Mouse (Mus musculus) adipocyte (in vitro differentiated cells): ENCODE data around the gene Calcr.
"Not testable (repeated sequence)": the region's sequence is repeated elsewhere in the genome, so short reads cannot be mapped to it uniquely, and the experiment has no call there.

ENCODE experiments used
- DNase-seq: peaks from one replicate; pipeline ENCODE4 v3.0.0-alpha.2; 2016; ENCODE audit warnings: low spot score

Calcr gene

DNA sequence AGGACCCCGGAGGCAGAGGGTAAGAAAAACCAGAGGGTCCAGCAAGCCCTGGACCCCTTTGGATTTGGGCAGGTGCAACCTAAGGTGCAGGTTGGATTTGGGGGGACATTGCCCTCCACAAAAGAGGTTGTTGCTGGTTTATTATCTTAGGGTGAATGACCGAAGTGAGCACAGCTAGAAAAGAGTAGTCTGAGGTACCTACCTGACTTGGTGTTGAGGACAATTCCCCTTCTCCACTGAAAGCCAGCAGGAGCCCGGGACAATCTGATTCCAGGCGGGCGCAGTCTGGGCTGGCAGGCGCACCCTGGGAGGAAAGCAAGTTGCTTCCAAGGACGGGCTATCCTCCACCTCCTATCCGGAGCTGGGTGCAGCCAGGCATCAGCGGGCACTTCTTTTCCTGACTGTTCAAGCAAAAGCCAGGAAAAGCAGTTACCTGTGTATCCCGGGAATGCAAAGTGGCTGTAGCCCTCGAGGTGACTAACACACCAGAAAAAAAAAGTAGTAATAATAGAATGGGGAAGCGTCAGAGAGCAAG, at the start of gene Calcr:
Gene Calcr, minus strand, starts transcription at position 485 of the 535 bp plus-strand sequence.
- no peak for DNase-seq

DNA sequence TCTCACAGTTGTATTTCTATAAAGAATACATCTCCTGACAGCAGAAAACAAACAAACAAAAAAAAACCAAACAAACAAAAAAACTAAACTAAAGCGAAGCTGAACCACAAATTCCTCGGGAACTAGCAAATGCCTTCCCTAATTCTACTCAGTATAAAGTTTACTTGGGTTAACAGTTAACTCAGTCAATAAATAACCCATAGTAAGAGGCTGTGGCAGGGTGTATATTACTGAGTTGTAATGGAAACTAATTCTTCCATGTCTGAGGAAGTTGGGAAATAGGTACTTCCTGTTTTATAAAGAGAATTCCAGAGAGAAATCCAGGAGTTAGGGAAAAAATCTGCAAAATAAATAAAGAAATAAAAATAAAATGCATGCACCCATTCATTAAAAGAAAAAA, 3.0 kb upstream of the Calcr start:
- DNase-seq, result no peak

DNA sequence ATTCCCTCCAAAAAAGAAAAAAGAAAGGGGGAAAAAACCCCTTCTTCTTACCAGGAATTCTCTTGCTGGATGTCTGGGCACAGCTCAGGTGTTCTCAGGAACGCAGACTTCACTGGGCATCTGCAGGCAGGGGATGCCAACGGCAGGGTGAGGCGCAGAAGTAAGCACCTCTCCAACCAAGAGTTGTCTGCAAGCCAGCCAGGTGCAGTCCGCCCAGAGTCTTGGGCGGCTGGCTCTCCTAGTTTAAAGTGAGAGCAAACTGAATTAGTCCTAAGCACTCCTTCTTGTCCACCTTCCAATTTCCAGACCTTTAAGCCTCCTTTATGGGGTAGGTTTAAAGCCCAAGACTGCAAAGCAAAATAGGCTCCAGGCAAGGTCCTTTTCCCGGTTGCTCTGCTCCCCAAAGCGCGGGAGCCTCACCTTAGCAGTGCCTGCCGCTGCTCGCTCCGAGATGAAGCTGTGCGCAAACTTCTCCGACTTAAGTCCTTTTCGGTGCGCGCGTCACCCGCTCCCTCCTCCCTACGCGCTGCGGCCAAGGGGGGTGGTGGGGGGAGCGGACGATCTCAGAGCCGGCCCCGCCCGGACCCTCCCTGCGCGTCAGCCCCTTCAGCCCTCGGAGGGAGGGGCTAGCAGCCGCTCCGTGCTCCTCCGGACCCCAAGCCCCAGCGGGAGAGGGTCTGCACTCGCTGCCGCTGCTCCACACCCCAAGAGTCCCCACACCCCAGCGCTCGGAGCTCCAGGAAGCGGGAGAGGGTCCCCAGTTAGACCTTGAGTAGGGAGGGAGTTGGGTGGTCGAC, 1.1 kb downstream of the Calcr start:
- no peak for DNase-seq

DNA sequence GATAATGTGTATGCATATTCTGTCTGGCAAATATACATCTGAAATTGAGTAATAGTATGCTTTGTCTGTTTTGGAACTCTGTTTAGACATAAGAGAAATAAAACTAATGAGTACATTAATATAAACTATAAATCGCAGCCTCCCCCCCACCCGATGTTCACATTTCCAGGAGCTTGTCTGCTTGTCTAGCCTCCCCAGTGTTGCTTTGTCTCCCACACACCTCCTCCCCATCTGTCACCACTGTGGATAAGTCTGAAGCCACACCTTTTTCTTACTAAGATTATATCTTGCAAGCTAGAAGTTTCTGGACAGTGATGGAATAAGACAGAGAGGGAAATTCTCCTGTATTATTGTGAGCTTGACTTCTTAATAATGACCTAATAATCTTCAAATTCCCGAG, 12.9 kb downstream of the Calcr start:
- no peak for DNase-seq

DNA sequence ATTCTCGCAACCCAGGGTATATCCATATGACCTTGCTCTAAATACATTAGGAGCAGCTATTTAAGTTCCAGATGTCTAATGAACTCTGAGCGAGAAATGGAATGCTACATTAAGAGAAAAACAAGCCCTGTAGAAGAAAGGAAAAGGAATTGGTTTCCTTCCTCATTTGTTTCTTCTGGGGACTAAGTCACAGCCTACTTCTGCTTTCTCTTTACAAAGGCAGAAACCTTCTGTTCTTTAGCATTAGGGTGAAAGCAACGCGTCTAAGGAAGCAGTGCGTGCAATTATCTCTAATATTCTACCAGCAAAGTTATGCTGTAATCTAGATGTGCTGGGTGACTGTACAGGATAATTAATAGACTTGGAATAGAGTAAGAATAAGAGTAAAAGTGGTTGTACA, 14.9 kb downstream of the Calcr start:
- no peak for DNase-seq

DNA sequence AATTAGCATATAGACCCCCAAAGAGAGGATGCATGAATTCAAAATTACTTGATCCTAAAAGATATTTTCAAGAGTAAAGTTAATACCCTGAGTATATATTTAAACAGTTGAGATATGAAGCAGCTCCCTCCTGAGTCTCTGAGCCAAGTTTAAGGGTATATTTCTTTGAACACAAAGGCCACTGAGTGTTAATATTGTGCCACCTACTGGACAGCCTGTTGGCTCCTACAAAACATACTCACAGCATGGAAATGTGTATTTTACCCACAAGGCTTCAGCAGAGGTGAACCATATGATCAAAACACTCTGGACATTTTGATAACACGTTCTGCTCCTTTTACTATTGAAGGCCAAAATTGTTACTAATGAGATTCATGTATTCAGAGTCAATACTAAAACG, 19.0 kb downstream of the Calcr start:
- DNase-seq, result peak; percentile 17

DNA sequence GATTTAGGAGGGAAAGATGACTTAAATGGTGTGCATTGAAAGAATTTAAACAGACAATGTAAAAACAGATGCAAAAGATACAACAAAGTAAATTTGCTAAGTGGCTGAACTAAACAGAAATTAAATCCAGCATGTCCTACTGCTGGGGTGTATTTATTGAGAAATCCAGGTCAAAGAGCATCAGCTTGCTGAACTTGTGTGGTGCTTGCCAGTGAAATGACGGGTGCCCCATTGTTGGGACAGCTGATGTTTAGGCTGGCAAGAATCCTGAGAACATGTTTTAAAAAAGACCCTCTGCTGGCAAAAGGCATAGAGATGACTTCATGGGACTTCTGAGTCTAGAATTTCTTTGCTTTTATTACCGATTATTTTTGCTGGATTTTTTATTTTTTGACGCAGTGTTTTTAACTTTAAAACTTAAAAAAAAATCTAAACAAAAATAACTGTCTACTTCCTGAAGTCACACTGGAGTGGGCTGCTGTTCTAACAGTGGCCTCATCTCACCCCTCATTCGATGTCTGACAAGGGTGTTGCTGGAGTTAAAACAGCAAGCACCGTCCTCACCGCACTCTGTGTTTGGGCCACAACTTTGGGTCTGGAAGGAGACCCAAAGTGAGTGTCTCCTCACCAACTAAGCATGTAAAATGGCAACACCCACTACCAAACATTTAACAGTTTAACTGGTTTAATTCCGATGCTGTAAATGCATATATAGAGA, 22.4 kb downstream of the Calcr start:
- DNase-seq, result peak; percentile 67

DNA sequence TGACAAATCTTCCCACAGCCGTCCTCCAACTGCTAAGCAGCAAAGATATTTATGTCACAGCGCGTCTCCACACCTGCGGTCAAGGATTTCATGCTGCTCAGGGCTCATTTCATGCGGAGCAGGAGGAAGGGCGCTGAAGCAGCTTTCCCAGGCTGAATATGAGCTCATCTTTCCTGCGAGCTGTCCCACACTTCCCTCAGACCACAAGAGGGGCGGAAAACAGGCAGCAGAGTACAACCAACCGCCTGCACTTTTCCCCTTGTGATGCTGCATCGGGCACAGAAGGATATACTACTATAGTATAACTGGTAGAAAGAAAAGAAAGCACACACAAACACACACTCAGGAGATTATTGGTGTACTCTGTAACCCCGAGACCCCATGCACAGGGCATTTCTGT, 23.2 kb downstream of the Calcr start:
- no peak for DNase-seq

DNA sequence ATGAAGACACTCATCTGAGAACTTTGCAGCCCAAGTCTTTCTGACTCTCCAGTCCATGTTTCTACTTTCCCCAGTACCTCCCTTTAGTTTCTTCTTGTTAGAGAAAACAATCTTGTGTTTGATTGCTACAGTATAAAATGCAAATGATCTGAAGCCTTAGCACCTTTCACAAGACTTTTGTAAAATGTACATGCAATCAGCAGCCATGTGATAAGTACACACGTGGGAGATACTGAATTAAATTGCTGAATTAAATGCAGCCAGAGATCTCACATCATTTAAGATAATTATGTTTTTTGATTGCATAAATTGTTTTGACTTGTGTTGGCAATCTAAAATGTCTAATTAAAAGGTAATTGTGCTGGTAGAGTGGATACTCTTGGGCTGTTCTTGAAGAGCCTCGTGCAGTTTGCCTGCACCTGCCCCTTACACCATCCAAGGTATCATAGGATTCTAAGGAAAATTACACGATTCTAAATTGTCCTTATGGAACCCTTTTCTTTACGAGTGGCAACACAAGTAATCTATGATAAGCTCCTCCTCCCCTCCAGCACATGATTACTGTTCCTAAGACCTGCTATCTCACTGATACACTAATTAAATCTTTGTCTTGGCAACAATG, 34.2 kb downstream of the Calcr start:
- no peak for DNase-seq

DNA sequence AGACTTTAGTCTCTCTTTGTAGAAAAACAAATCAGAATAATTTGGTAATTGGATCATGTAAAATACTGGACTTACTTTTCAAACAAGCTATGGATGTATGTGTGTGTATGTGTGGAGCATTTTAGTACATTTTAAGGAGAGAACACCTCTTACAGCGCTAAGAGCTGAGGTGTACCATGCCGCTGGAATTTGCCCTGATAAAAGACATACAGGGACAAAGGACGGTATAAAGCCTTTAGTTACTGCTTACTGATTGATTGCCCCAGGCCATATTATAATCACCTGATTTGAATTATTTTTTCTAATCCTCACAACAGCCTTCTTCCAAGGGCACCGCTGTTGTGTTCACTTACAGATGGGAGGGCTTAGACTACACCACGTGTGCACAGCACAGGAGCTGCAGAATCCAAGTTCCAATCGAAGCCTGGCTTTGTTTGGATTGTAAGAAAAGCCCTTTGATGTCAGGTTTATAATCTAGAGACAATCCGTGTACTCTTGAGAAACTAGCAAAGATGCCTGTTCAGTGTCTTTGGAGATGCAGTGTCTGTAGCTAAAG, 76.3 kb downstream of the Calcr start:
- DNase-seq, result no peak

DNA sequence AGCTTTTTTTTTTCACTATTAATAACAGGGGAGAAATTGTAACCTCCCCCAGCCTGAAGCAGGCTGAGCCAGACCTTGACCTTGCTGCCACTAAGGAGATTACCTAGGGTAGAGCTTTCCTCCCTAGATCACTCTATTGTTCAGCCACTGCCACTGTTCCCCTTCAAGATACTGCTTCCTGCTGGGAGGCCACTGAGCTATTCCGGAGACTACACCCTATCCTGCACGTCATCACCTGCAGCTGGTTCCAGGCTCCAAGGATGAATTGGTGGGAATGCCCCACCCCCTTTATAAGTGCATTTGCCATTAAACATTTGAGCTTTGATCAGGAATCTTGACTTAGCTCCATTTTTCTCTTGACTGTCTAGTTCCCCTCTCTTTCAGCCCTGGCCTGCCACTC, 86.2 kb downstream of the Calcr start:
- not testable (repeated sequence) for DNase-seq

DNA sequence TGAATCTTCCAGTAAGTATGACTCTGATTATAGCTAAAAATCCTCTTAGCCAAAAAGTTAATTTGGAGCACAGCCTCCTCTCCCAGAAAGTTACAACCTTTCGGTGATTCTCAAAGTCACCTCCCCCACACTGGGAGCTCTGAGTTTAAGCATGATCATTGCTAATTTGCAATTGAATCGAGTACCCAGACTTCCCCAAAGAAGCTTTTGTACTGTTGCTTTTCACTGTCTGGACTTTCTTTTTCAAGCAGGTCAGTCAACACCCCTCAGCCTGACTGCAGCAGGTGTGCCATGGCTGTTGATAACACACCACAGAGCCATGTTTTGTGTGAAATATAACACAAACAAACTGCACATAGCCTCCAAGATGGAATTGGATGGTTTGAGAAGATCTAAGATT, 86.7 kb downstream of the Calcr start:
- DNase-seq, result no peak

DNA sequence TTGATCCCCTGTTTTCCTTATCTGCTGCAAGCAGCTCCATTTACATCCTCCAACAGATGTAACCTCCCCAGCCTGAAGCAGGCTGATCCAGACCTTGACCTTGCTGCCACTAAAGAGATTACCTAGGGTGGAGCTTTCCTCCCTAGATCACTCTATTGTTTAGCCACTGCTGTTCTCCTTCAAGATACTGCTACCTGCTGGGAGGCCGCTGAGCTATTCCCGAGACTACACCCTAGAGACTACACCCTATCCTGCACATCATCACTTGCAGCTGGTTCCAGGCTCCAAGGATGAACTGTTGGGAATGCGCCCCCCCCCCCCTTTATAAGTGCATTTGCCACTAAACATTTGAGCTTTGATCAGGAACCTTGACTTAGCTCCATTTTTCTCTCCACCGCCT, 92.6 kb downstream of the Calcr start:
- DNase-seq, result not testable (repeated sequence)

DNA sequence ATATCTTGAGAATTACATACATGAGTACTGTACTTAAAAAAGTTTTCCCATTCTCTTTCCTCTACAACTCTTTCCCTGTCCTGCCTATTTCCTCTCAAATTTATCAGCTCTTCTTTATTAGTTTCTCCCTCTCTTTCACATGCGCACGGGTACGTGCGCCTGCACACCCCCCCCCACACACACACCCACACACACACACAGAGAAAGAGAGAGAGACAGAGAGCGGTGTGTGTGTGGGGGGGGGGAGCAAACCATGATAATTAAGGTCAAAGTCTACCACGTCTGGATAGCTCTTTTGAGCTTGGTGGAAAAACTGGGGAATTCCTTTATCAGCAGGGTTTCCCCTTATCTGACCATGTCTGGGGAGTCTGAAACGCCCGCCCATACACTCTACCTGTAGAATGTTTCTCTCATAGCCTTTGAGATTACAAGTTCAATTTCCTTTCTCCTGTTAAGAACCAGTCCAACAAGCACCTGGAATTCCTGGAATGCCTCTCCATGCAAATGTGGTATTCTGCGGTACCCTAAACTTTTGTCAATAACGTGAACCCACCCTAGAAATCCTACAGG, 100.3 kb downstream of the Calcr start:
- no peak for DNase-seq

DNA sequence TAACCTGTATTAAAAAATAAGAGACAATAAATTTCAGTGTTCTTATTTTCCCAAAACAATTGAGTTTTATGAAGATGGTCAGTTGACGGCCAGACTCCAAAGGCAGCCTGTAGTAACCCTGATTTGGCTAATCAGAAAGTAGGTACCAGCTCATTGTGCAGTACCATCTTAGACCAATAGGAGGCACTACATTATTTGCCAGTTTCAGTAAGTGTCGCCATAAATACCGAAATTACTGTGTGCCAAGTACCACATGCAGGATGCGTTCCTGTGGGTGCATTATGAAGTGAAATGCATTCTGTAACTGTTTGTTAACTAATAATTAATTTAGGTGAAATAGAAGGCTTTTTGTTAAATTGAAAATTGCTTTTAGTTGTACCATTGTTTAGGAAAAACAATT, 106.1 kb downstream of the Calcr start:
- DNase-seq, result no peak
